Mouse (Mus musculus): ENCODE measurements around the gene Trim72. TPM values are rescaled to one million over a fixed set of nuclear protein-coding genes. Genes with fewer than 3 reads are reported as not detected.
"Not testable (repeated sequence)": the region's sequence is repeated elsewhere in the genome, so short reads cannot be mapped to it uniquely, and the experiment has no call there.

Gene Trim72
- polyA plus RNA-seq, 1 experiment = 468 TPM

DNA sequence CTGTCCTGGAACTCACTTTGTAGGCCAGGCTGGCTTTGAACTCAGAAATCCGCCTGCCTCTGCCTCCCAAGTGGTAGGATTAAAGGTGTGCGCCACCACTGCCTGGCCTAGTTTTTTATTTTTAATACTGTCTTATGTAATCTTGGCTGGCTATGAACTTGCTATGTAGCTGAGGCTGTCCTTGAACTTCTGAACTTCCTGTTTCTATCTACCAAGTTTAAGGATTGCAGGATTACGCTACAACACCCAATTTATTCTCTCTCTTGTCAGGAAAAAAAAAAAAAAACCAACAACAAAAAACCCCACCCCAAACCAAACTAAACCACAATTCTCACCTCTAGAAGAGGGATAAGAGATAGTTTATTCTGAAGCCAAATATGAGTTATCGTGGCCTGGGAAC lies 29.9 kb downstream of the Trim72 start:
- Histone ChIP-seq H3ac (ENCODE audit: control insufficient read depth, insufficient read length) (no peak overlapping the region), H3K4me2 (ENCODE audit: low read depth) (no peak overlapping the region), H3K36me3 (ENCODE audit: control insufficient read depth, insufficient read depth) (no peaks in the 10 kb centered on the region), H3K27me3 (ENCODE audit: control insufficient read depth, insufficient read depth, insufficient read length) (no peaks in the 10 kb centered on the region), H3K4me3 (no peak overlapping the region), H3K79me2 (ENCODE audit: control insufficient read depth, insufficient read depth) (no peaks in the 10 kb centered on the region)
- TF ChIP-seq TCF12 (IDR thresholded peaks at IDR 0.05; ENCODE audit: insufficient read depth, poor library complexity, severe bottlenecking) (no peak), POLR2A (IDR thresholded peaks at IDR 0.05; ENCODE audit: insufficient read length, low read depth) (no peak), MYOG (IDR thresholded peaks at IDR 0.05; ENCODE audit: control insufficient read depth in 1 of 3, insufficient read depth in 1 of 3, insufficient read length in 2 of 3, low read depth in 2 of 3) (no peak), MYOD1 (IDR thresholded peaks at IDR 0.05; ENCODE audit: control insufficient read depth in 1 of 3, insufficient read length in 2 of 3, low read depth in 2 of 3) (no peak), TCF3 (IDR thresholded peaks at IDR 0.05; ENCODE audit: insufficient read length, low read depth) (no peak), E2F4 (IDR thresholded peaks at IDR 0.05; ENCODE audit: insufficient read depth) (no peak), USF1 (IDR thresholded peaks at IDR 0.05; ENCODE audit: low read depth) (no peak)

DNA sequence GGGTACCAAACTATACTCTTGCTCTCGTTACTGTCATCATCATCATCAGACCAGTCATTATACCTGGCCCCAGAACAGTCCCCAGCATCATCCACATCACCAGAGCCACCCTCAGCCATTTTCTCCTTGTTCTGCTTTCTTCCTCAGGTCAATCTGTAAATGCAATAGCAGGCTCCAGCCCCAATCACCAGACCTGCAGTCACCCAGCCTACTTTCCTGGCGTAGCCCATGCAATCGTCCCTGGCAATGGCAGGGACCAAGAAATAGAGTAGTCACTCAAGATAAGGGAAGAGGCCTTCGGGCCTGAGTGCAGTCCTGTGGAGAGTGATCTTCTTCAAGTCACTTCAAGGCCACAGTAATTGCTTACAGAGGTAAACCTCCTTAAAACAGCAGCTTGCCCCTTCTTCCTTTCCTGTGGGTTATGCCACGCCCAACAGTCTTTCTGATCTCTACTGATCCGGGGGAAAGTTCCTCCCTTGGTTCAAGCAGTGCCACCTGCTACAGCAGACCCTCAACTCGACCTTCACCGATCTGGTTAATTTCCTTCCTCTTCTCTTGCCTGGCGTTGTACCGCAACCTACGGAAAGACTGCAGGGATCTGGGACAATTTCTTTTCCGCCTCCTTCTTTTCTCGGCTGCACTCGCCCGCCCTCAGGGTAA lies 38.5 kb downstream of the Trim72 start:
- H3ac ChIP-seq (ENCODE audit: control insufficient read depth, insufficient read length); H3K79me2 ChIP-seq (ENCODE audit: control insufficient read depth, insufficient read depth); H3K36me3 ChIP-seq (ENCODE audit: control insufficient read depth, insufficient read depth); H3K4me3 ChIP-seq; H3K27me3 ChIP-seq (ENCODE audit: control insufficient read depth, insufficient read depth, insufficient read length); H3K4me2 ChIP-seq (ENCODE audit: low read depth): not testable (repeated sequence)

DNA sequence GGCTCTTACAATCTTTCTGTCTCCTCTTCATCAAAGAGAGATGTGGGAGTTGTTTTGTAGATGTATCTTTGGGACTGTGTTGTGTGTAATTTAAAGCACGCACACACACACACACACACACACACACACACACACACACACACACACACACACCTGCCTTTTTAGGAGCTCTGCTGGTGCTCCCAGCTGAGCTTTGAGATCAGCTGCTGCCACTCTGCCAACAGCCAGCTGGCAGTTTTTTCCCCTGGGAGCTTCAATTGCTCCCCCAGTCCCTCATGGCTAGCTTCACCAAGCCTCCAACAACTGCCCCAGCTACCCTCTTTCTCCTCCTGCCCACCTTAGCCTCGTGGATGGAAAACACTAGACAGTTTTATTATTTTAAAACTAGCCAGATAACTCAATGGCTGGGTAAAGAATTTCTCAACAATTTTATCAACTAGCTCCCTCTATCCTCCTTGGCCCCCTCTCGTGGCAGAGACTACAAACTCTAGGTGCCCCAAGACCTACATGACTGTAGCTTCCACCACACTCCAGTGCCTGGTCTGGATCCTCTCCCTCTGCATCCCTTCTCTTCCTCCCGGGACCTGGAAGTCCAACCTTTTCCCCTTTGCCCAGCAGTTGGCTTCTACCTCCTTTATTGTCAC lies 40.5 kb downstream of the Trim72 start:
- TF ChIP-seq TCF12 (IDR thresholded peaks at IDR 0.05; ENCODE audit: insufficient read depth, poor library complexity, severe bottlenecking) (peak; percentile 21), USF1 (IDR thresholded peaks at IDR 0.05; ENCODE audit: low read depth) (no peak), SRF (IDR thresholded peaks at IDR 0.05; ENCODE audit: control insufficient read depth, insufficient read length, low read depth) (peak; percentile 26), MYOD1 (IDR thresholded peaks at IDR 0.05; ENCODE audit: control insufficient read depth in 1 of 3, insufficient read length in 2 of 3, low read depth in 2 of 3) (peak; percentile 2 to 63 (median 34)), MYOG (IDR thresholded peaks at IDR 0.05; ENCODE audit: control insufficient read depth in 1 of 3, insufficient read depth in 1 of 3, insufficient read length in 2 of 3, low read depth in 2 of 3) (peak; percentile 7 to 82 (median 52))
- no peaks in the 10 kb centered on the region for H3K36me3 ChIP-seq (ENCODE audit: control insufficient read depth, insufficient read depth)
- no peaks in the 10 kb centered on the region for H3K79me2 ChIP-seq (ENCODE audit: control insufficient read depth, insufficient read depth)
- H3K27me3 ChIP-seq (ENCODE audit: control insufficient read depth, insufficient read depth, insufficient read length) = no peaks in the 10 kb centered on the region
- no peak overlapping the region for H3ac ChIP-seq (ENCODE audit: control insufficient read depth, insufficient read length)
- no peak overlapping the region for H3K4me3 ChIP-seq
- H3K4me2 ChIP-seq (ENCODE audit: low read depth) = no peak overlapping the region

DNA sequence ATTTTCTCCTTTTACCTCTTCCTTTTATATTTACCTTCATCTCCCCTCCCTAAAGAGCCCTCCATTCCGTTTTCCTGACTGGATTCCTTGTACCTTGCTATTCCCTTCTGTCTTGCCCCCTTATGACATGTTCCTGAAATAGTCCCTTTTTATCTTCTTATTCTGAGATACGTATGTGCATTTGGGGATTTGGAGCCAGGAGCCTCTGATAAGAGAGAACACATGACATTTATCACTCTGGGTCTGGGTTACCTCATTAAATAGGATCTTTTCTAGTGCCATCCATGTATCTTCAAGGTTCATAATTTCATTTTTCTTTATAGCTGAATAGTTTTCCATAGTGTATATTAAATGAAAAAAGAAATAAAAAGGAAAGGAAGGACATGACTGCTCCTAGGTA lies 41.9 kb downstream of the Trim72 start:
- Histone ChIP-seq H3K27me3 (ENCODE audit: control insufficient read depth, insufficient read depth, insufficient read length) (no peaks in the 10 kb centered on the region), H3K79me2 (ENCODE audit: control insufficient read depth, insufficient read depth) (no peaks in the 10 kb centered on the region)
- TF ChIP-seq E2F4 (IDR thresholded peaks at IDR 0.05; ENCODE audit: insufficient read depth) = no peak
- no peak for TF ChIP-seq MAX (IDR thresholded peaks at IDR 0.05; ENCODE audit: low read depth)
- TF ChIP-seq POLR2AphosphoS2 (IDR thresholded peaks at IDR 0.05; ENCODE audit: insufficient read length, low read depth) = no peak
- TF ChIP-seq POLR2A (IDR thresholded peaks at IDR 0.05; ENCODE audit: insufficient read length, low read depth) = no peak
- no peak for TF ChIP-seq TCF3 (IDR thresholded peaks at IDR 0.05; ENCODE audit: insufficient read length, low read depth)
- no peak for TF ChIP-seq USF1 (IDR thresholded peaks at IDR 0.05; ENCODE audit: low read depth)
- TF ChIP-seq TCF12 (IDR thresholded peaks at IDR 0.05; ENCODE audit: insufficient read depth, poor library complexity, severe bottlenecking) = no peak
- TF ChIP-seq REST (IDR thresholded peaks at IDR 0.05; ENCODE audit: insufficient read depth, insufficient read length) = no peak

DNA sequence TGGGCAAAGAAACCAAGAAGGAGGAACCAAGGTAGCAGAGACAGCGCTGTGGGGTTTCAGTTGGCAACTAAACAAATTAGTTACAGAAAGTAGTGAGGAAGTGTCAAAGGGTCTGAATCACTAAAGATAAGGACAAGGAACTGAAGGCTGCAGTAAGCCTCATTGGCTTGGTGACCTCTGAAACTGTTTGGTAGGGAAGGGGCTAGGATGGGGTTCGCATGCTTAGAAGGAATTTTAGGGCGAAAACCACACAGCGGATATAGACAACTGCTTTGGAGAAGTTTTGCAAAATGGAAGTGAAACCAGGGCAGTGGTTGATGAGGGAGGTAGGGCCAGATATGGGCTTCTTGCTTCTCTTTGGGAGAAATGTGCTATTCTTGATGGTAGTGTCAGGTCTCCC lies 45.1 kb downstream of the Trim72 start:
- no peak overlapping the region for H3ac ChIP-seq (ENCODE audit: control insufficient read depth, insufficient read length)
- H3K4me3 ChIP-seq = no peak overlapping the region
- H3K4me2 ChIP-seq (ENCODE audit: low read depth) = no peak overlapping the region
- no peaks in the 10 kb centered on the region for H3K79me2 ChIP-seq (ENCODE audit: control insufficient read depth, insufficient read depth)
- H3K27me3 ChIP-seq (ENCODE audit: control insufficient read depth, insufficient read depth, insufficient read length) = no peaks in the 10 kb centered on the region
- no peaks in the 10 kb centered on the region for H3K36me3 ChIP-seq (ENCODE audit: control insufficient read depth, insufficient read depth)
- TF ChIP-seq MAX (IDR thresholded peaks at IDR 0.05; ENCODE audit: low read depth) (no peak), CEBPB (IDR thresholded peaks at IDR 0.05; ENCODE audit: insufficient read depth, poor library complexity, severe bottlenecking) (no peak), TCF12 (IDR thresholded peaks at IDR 0.05; ENCODE audit: insufficient read depth, poor library complexity, severe bottlenecking) (no peak), E2F4 (IDR thresholded peaks at IDR 0.05; ENCODE audit: insufficient read depth) (no peak), MYOG (IDR thresholded peaks at IDR 0.05; ENCODE audit: control insufficient read depth in 1 of 3, insufficient read depth in 1 of 3, insufficient read length in 2 of 3, low read depth in 2 of 3) (no peak), SRF (IDR thresholded peaks at IDR 0.05; ENCODE audit: control insufficient read depth, insufficient read length, low read depth) (no peak), MYOD1 (IDR thresholded peaks at IDR 0.05; ENCODE audit: control insufficient read depth in 1 of 3, insufficient read length in 2 of 3, low read depth in 2 of 3) (no peak), USF1 (IDR thresholded peaks at IDR 0.05; ENCODE audit: low read depth) (no peak), POLR2A (IDR thresholded peaks at IDR 0.05; ENCODE audit: insufficient read length, low read depth) (no peak), TCF3 (IDR thresholded peaks at IDR 0.05; ENCODE audit: insufficient read length, low read depth) (no peak), POLR2AphosphoS2 (IDR thresholded peaks at IDR 0.05; ENCODE audit: insufficient read length, low read depth) (no peak), REST (IDR thresholded peaks at IDR 0.05; ENCODE audit: insufficient read depth, insufficient read length) (no peak)

More for the DNA sequence above, 41.9 kb downstream of the Trim72 start:
- Histone ChIP-seq H3ac (ENCODE audit: control insufficient read depth, insufficient read length) (no peak overlapping the region), H3K36me3 (ENCODE audit: control insufficient read depth, insufficient read depth) (no peaks in the 10 kb centered on the region), H3K4me2 (ENCODE audit: low read depth) (no peak overlapping the region), H3K4me3 (no peak overlapping the region)
